ENCODE assay signal across 8 mouse cellular contexts in the genomic region with DNA sequence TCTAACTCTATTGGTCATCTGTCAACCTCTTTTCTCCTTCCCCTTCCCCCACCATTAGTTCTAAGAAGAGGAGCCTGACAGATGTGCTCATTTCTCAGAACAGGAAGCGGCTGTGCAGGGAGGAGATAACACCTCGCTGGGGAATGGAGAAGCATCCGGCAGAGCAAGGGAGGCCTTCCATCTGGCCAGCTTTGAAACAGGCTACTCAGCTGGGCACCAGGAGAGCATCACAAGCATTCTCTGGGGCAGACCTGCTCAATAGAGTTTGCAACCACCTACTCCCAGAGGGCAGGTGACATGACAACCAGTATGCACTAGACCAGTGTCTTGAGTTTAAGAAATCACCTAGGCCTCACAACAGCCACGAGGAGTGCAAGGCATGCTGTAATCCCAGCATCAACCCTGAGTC. TPM values are rescaled to one million over a fixed set of nuclear protein-coding genes. Genes with fewer than 3 reads are reported as not detected.
A peak's percentile ranks its signal among the peaks of the same experiment; 100 is the strongest.
DNase-seq lines count a peak whose midpoint lies in the region; ATAC-seq and TF ChIP-seq lines count a peak whose summit lies in the region.

No protein-coding gene starts in this region.

- DNase-seq in kidney, adult 2 months = peak; percentile 66
- DNase-seq in kidney, adult 9 months = no peak
- no peak for DNase-seq in hindbrain, postnatal 0 days (ENCODE audit: low spot score)
- DNase-seq in lung, postnatal 10 days = peak; percentile 78
- peak; percentile 67 to 75 for DNase-seq in spleen, postnatal 36 days (ENCODE audit: low spot score in 2 of 2)
- no peak for DNase-seq in cerebellum, adult 9-11 months
- no peak for DNase-seq in layer of hippocampus, adult 9-10 months (ENCODE audit: low spot score)

- no peaks in the 10 kb centered on the region for H3K9me3 ChIP-seq in embryonic facial prominence, embryonic 13.5 days
- H3K9me3 ChIP-seq in hindbrain, postnatal 0 days (ENCODE audit: low read length) = no peaks in the 10 kb centered on the region

- ATAC-seq in embryonic facial prominence, embryonic 13.5 days (ENCODE audit: insufficient number of reproducible peaks, insufficient read depth, low FRiP score, low TSS enrichment, low read depth) = no peak
- no peak for ATAC-seq in hindbrain, postnatal 0 days

- no peak overlapping the region for H3K9ac ChIP-seq in embryonic facial prominence, embryonic 13.5 days
- no peak overlapping the region for H3K9ac ChIP-seq in hindbrain, postnatal 0 days (replicated peaks; ENCODE audit: low read length)

- H3K27me3 ChIP-seq in kidney, adult 2 months (replicated peaks; ENCODE audit: control insufficient read depth, insufficient read depth, low read length) = no peaks in the 10 kb centered on the region
- no peaks in the 10 kb centered on the region for H3K27me3 ChIP-seq in embryonic facial prominence, embryonic 13.5 days
- H3K27me3 ChIP-seq in hindbrain, postnatal 0 days (ENCODE audit: insufficient read depth, low read length) = no peaks in the 10 kb centered on the region

- WGBS in kidney, adult 2 months = 21% methylated on average over 4 of the region's 4 CpGs
- WGBS in embryonic facial prominence, embryonic 13.5 days = 58% methylated on average over 4 of the region's 4 CpGs
- 52% methylated on average over 4 of the region's 4 CpGs for WGBS in hindbrain, postnatal 0 days

- no peak overlapping the region for H3K4me3 ChIP-seq in kidney, adult 2 months (ENCODE audit: insufficient read depth, low read depth, low read length)
- H3K4me3 ChIP-seq in embryonic facial prominence, embryonic 13.5 days = no peak overlapping the region
- no peak overlapping the region for H3K4me3 ChIP-seq in hindbrain, postnatal 0 days (ENCODE audit: low read length)

- no peak overlapping the region for H3K4me2 ChIP-seq in embryonic facial prominence, embryonic 13.5 days
- no peak overlapping the region for H3K4me2 ChIP-seq in hindbrain, postnatal 0 days (ENCODE audit: low read depth, low read length)

- no peaks in the 10 kb centered on the region for H3K36me3 ChIP-seq in kidney, adult 2 months (ENCODE audit: control insufficient read depth, insufficient read depth, low read length)
- peaks cover 20% of the 10 kb centered on the region for H3K36me3 ChIP-seq in embryonic facial prominence, embryonic 13.5 days
- H3K36me3 ChIP-seq in hindbrain, postnatal 0 days (ENCODE audit: insufficient read depth, low read length) = no peaks in the 10 kb centered on the region

- no peak for TF ChIP-seq POLR2A in kidney, adult 2 months (IDR thresholded peaks at IDR 0.05; ENCODE audit: low read depth, low read length)

- peak overlapping the region; percentile 74 for H3K27ac ChIP-seq in kidney, adult 2 months (ENCODE audit: insufficient read depth, low read depth, low read length)
- H3K27ac ChIP-seq in embryonic facial prominence, embryonic 13.5 days = peak overlapping the region; percentile 33; the same call in 1 of the 2 replicates
- peak overlapping the region; percentile 64; the same call in 1 of the 2 replicates for H3K27ac ChIP-seq in hindbrain, postnatal 0 days

- TF ChIP-seq CTCF in kidney, adult 2 months (conservative IDR thresholded peaks at IDR 0.05; ENCODE audit: insufficient read depth, insufficient read length, low read depth, low read length) = no peak
- no peak for TF ChIP-seq CTCF in hindbrain, postnatal 0 days (IDR thresholded peaks at IDR 0.05; ENCODE audit: low read depth)

- H3K4me1 ChIP-seq in kidney, adult 2 months (ENCODE audit: control insufficient read depth, insufficient read depth, low read length) = peaks cover 85% of the 10 kb centered on the region
- H3K4me1 ChIP-seq in embryonic facial prominence, embryonic 13.5 days = peaks cover 44% of the 10 kb centered on the region
- peaks cover 15% of the 10 kb centered on the region for H3K4me1 ChIP-seq in hindbrain, postnatal 0 days (ENCODE audit: insufficient read depth, low read length)

RNA-seq across cellular contexts. Expression of a gene that starts 35.6 kb away (rescaled TPM):
- polyA plus RNA-seq in kidney, adult 2 months (2012; rRNA removed) = 2.9 and 3.1 TPM in 2 replicates
- 29.3 and 29.8 TPM in 2 replicates for polyA plus RNA-seq in embryonic facial prominence, embryonic 13.5 days (2015; fragmentation: Nextera tagmentation; extraction: Ambion mirVana)
- total RNA-seq in hindbrain, postnatal 0 days (2014; rRNA removed) = 2.1 and 7.1 TPM in 2 replicates
- 4.8 and 6.1 TPM in 2 replicates for polyA plus RNA-seq in hindbrain, postnatal 0 days (2015; fragmentation: Nextera tagmentation; extraction: Ambion mirVana)

RNA-seq across cellular contexts. Expression of a gene that starts 41.9 kb away (rescaled TPM):
- polyA plus RNA-seq in kidney, adult 2 months (2012; rRNA removed) = 126 and 129 TPM in 2 replicates
- 100 and 102 TPM in 2 replicates for polyA plus RNA-seq in embryonic facial prominence, embryonic 13.5 days (2015; fragmentation: Nextera tagmentation; extraction: Ambion mirVana)
- 130 and 135 TPM in 2 replicates for total RNA-seq in hindbrain, postnatal 0 days (2014; rRNA removed)
- 110 and 123 TPM in 2 replicates for polyA plus RNA-seq in hindbrain, postnatal 0 days (2015; fragmentation: Nextera tagmentation; extraction: Ambion mirVana)

RNA-seq across cellular contexts. Expression of a gene that starts 53.5 kb away (rescaled TPM):
- 156 and 235 TPM in 2 replicates for polyA plus RNA-seq in kidney, adult 2 months (2012; rRNA removed)
- 179 and 189 TPM in 2 replicates for polyA plus RNA-seq in embryonic facial prominence, embryonic 13.5 days (2015; fragmentation: Nextera tagmentation; extraction: Ambion mirVana)
- total RNA-seq in hindbrain, postnatal 0 days (2014; rRNA removed) = 142 and 198 TPM in 2 replicates
- 99.3 and 104 TPM in 2 replicates for polyA plus RNA-seq in hindbrain, postnatal 0 days (2015; fragmentation: Nextera tagmentation; extraction: Ambion mirVana)

RNA-seq across cellular contexts. Expression of a gene that starts 58.2 kb away (rescaled TPM):
- 0.22 and 0.39 TPM in 2 replicates for polyA plus RNA-seq in kidney, adult 2 months (2012; rRNA removed)
- polyA plus RNA-seq in embryonic facial prominence, embryonic 13.5 days (2015; fragmentation: Nextera tagmentation; extraction: Ambion mirVana) = 86.4 and 86.6 TPM in 2 replicates
- 8.1 and 15.6 TPM in 2 replicates for total RNA-seq in hindbrain, postnatal 0 days (2014; rRNA removed)
- polyA plus RNA-seq in hindbrain, postnatal 0 days (2015; fragmentation: Nextera tagmentation; extraction: Ambion mirVana) = 14.3 and 21.0 TPM in 2 replicates

Comparison
In these comparisons a context has a peak if more than half of its experiments do, and no peak if none do; other contexts are left out.
1. DNase-seq: peak in kidney, adult 2 months (single experiment), lung, postnatal 10 days (single experiment) and spleen, postnatal 36 days (2 of 2); none in kidney, adult 9 months (single experiment), hindbrain, postnatal 0 days (single experiment), cerebellum, adult 9-11 months (single experiment) and layer of hippocampus, adult 9-10 months (single experiment).
2. Peak in every context shown above with its lines, with median percentiles within 50 percentile points of each other: H3K27ac ChIP-seq.